Mouse (Mus musculus) testis, adult 2 months (tissue): ENCODE data around the gene Rpl18.

Experiments
- CTCF ChIP-seq: fragments of 200-500 bp; IDR thresholded peaks from 2 replicates; pipeline ENCODE4 v1.5.1; 2012; ENCODE audit warnings: low read depth, mild to moderate bottlenecking, inconsistent platforms, low read length, moderate library complexity; ENCODE audit not compliant: control insufficient read depth, insufficient read depth, insufficient replicate concordance
- POLR2A ChIP-seq: fragments of 200-500 bp; IDR thresholded peaks from 2 replicates; pipeline ENCODE4 v1.6.1; 2012; ENCODE audit warnings: low read depth, mild to moderate bottlenecking, inconsistent platforms, low read length, moderate library complexity; ENCODE audit not compliant: control insufficient read depth

DNA sequence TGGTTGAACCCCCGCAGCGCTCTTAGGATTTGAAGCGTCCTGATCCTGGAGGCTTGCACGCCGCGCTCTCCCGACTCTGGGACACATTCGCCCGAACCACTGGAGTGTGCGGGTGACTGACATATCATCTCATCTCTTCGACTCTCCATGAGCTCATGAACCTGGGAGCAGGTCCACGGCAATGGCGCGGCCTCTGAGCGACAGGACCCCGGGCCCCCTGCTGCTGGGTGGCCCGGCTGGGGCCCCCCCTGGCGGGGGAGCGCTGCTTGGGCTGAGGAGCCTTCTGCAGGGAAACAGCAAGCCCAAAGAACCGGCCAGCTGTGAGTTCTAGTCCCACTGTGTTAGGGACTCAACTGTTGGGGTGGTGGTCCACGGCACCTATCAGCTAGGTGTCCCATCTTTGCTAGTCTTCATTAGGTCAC, 9.8 kb upstream of the Rpl18 start:
- TF ChIP-seq CTCF (no peak), POLR2A (no peak)
